ENCODE assay signal across 20 mouse cellular contexts in genomic region chr7:82248953-82249695, GRCm38 (mm10).
DNase-seq lines count a peak whose midpoint lies in the region; ATAC-seq lines count a peak whose summit lies in the region.
"Had no signal": no experiment of that assay in that cellular context is flagged by ENCODE, and none has a peak within 500 bp of the region (broad histone marks: within the 10 kb centered on the region; RNA-seq: fewer than 3 reads in every experiment).

No protein-coding gene starts in this region.

- no peaks in the 10 kb centered on the region for H3K9me3 ChIP-seq in forebrain, embryonic 15.5 days
- H3K9me3 ChIP-seq in forebrain, embryonic 11.5 days (ENCODE audit: control insufficient read depth, low read length): no peaks in the 10 kb centered on the region
- H3K9me3 ChIP-seq: embryonic facial prominence, embryonic 13.5 days; hindbrain, embryonic 10.5 days; neural tube, embryonic 13.5 days had no signal

- intact Hi-C loops in left cerebral cortex, postnatal 4 days (cut with DNase I): no loop called here

- no peak for ATAC-seq in forebrain, embryonic 15.5 days (replicated peaks)
- ATAC-seq in forebrain, embryonic 11.5 days (replicated peaks; ENCODE audit: low FRiP score): no peak

- H3K27ac ChIP-seq in forebrain, embryonic 15.5 days (replicated peaks): peak overlapping the region; percentile 56; the same call in 1 of the 2 replicates
- H3K27ac ChIP-seq in forebrain, embryonic 11.5 days (ENCODE audit: low read depth, low read length): no peak overlapping the region
- H3K27ac ChIP-seq: embryonic facial prominence, embryonic 13.5 days; heart, adult 2 months; hindbrain, embryonic 10.5 days; liver, embryonic 14.5 days; neural tube, embryonic 13.5 days had no signal

- no peak overlapping the region for H3K9ac ChIP-seq in forebrain, embryonic 15.5 days (replicated peaks)
- H3K9ac ChIP-seq in forebrain, embryonic 11.5 days (ENCODE audit: low read length): no peak overlapping the region
- H3K9ac ChIP-seq: embryonic facial prominence, embryonic 13.5 days; liver, embryonic 14.5 days; neural tube, embryonic 13.5 days had no signal

- H3K36me3 ChIP-seq in forebrain, embryonic 15.5 days: no peaks in the 10 kb centered on the region
- H3K36me3 ChIP-seq in forebrain, embryonic 11.5 days (ENCODE audit: control insufficient read depth, insufficient read depth, low read length): no peaks in the 10 kb centered on the region
- H3K36me3 ChIP-seq: embryonic facial prominence, embryonic 13.5 days; hindbrain, embryonic 10.5 days; neural tube, embryonic 13.5 days had no signal

- DNase-seq in forebrain, embryonic 11.5 days (ENCODE audit: low spot score): no peak
- DNase-seq in left cerebral cortex, adult 11 months (ENCODE audit: low spot score): peak; percentile 30
- no peak for DNase-seq in left cerebral cortex, postnatal 4 days
- DNase-seq in left cerebral cortex, adult 9 months (ENCODE audit: low spot score in 2 of 2): peak; percentile 24 to 62
- DNase-seq in right cerebral cortex, postnatal 10 days (ENCODE audit: low spot score in 2 of 2): peak; percentile 42 to 63
- DNase-seq in cerebellum, adult 9-11 months: no peak
- no peak for DNase-seq in heart, adult 9 months (ENCODE audit: low spot score in 2 of 2)
- DNase-seq: adrenal gland, adult 8-10 months; cerebellum, adult 8-10 months; gastrocnemius, postnatal 14 days; heart, adult 2 months; kidney, adult 18-20 months; kidney, postnatal 10 days; thymus, adult 2 months had no signal

- H3K4me2 ChIP-seq in forebrain, embryonic 15.5 days (replicated peaks): no peak overlapping the region
- H3K4me2 ChIP-seq in forebrain, embryonic 11.5 days (ENCODE audit: low read depth, low read length, severe bottlenecking): no peak overlapping the region
- H3K4me2 ChIP-seq: embryonic facial prominence, embryonic 13.5 days; neural tube, embryonic 13.5 days had no signal

- H3K4me1 ChIP-seq in forebrain, embryonic 15.5 days: 0 out of 2 replicates have a peak, but pooled peaks cover 4% of the 10 kb centered on the region
- H3K4me1 ChIP-seq in forebrain, embryonic 11.5 days (replicated peaks; ENCODE audit: control insufficient read depth, insufficient read depth, low read length): no peaks in the 10 kb centered on the region
- H3K4me1 ChIP-seq: embryonic facial prominence, embryonic 13.5 days; hindbrain, embryonic 10.5 days; neural tube, embryonic 13.5 days had no signal

- no peak overlapping the region for H3K4me3 ChIP-seq in forebrain, embryonic 15.5 days
- no peak overlapping the region for H3K4me3 ChIP-seq in forebrain, embryonic 11.5 days (ENCODE audit: low read depth, low read length)
- H3K4me3 ChIP-seq: embryonic facial prominence, embryonic 13.5 days; heart, adult 2 months; hindbrain, embryonic 10.5 days; neural tube, embryonic 13.5 days had no signal

- H3K27me3 ChIP-seq in forebrain, embryonic 15.5 days: no peaks in the 10 kb centered on the region
- H3K27me3 ChIP-seq in forebrain, embryonic 11.5 days (ENCODE audit: control insufficient read depth, insufficient read depth, low read length): no peaks in the 10 kb centered on the region
- H3K27me3 ChIP-seq: CH12.LX; embryonic facial prominence, embryonic 13.5 days; neural tube, embryonic 13.5 days had no signal

- 69% methylated on average over 10 of the region's 10 CpGs for WGBS in forebrain, embryonic 15.5 days
- WGBS in forebrain, embryonic 11.5 days: 72% methylated on average over 10 of the region's 10 CpGs

Comparison
In these comparisons a context has a peak if more than half of its experiments do, and no peak if none do; other contexts are left out.
1. DNase-seq: peak in left cerebral cortex, adult 11 months (single experiment), left cerebral cortex, adult 9 months (2 of 2) and right cerebral cortex, postnatal 10 days (2 of 2); none in forebrain, embryonic 11.5 days (single experiment), left cerebral cortex, postnatal 4 days (single experiment), cerebellum, adult 9-11 months (single experiment) and heart, adult 9 months (0 of 2).